Mouse (Mus musculus): Measurements from ENCODE around the gene Ppfibp1. TPM values are rescaled to one million over a fixed set of nuclear protein-coding genes. Genes with fewer than 3 reads are reported as not detected.

Gene Ppfibp1
- total RNA-seq, 1 experiment = 39.9 TPM

DNA sequence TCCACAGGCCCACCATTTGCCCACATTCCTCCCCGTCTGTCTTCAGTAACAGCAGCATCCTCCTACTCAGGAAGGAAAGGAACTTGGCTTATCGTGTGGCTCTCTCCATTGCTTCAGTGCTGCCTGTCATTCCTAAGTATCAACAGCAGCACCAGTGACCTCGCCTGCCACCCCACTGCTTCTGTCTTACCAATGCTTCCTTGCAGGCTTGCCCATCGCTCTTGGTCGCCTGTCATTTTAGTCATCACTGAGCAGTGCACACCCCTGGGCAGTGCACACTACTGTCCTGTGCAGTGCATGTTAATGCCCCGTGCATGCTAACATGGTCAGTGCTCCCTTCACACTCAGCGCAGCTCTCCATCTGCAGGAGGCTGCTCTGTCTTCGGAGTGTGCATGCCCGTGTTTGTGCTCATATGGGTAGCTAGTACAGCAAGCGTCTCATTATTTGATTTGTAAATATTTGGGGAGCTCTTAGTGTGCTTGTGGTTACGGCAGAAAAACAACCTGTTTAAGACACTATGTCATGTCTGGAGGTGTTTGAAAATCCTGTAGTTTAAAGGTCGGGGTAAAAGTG, 78.2 kb downstream of the Ppfibp1 start:
- in situ Hi-C loops (cut with MboI; ENCODE audit: low sequenced_read_pairs in 2 of 2, unreplicated experiment in 2 of 2) = no loop called here
- no peak for TF ChIP-seq MAFK (IDR thresholded peaks at IDR 0.05; ENCODE audit: insufficient read depth, low read depth, low read length)
- no peak for TF ChIP-seq CHD2 (IDR thresholded peaks at IDR 0.05; ENCODE audit: low read depth, low read length)
- TF ChIP-seq ZC3H11A (IDR thresholded peaks at IDR 0.05; ENCODE audit: borderline replicate concordance, low read depth, low read length) = no peak
- TF ChIP-seq HCFC1 (IDR thresholded peaks at IDR 0.05; ENCODE audit: borderline replicate concordance, insufficient read depth, low read length) = no peak
- no peak for TF ChIP-seq ZNF384 (IDR thresholded peaks at IDR 0.05; ENCODE audit: low read depth, low read length)
- H3K9ac ChIP-seq (ENCODE audit: insufficient read depth, low read depth, low read length, poor library complexity, severe bottlenecking) = no peak overlapping the region
- no peaks in the 10 kb centered on the region for H3K36me3 ChIP-seq (ENCODE audit: control insufficient read depth, insufficient read depth, low read length, poor library complexity, severe bottlenecking)
- H3K27ac ChIP-seq (ENCODE audit: insufficient read depth, low read depth, low read length, poor library complexity, severe bottlenecking) = no peak overlapping the region
- H3K4me1 ChIP-seq (ENCODE audit: control insufficient read depth in 2 of 2, insufficient read depth in 2 of 2, low read length in 2 of 2, poor library complexity in 1 of 2) = peaks cover 0 to 7% of the 10 kb centered on the region in 2 experiments; a peak in 1 of 4 replicates
- H3K4me3 ChIP-seq (ENCODE audit: insufficient read depth in 1 of 2, low read depth in 1 of 2, low read length in 2 of 2, poor library complexity in 1 of 2, severe bottlenecking in 1 of 2) = no peak overlapping the region
- no peak for DNase-seq (ENCODE audit: low read depth, low spot score)
- no peaks in the 10 kb centered on the region for H3K9me3 ChIP-seq (ENCODE audit: control insufficient read depth, insufficient read depth, low read depth, low read length)

DNA sequence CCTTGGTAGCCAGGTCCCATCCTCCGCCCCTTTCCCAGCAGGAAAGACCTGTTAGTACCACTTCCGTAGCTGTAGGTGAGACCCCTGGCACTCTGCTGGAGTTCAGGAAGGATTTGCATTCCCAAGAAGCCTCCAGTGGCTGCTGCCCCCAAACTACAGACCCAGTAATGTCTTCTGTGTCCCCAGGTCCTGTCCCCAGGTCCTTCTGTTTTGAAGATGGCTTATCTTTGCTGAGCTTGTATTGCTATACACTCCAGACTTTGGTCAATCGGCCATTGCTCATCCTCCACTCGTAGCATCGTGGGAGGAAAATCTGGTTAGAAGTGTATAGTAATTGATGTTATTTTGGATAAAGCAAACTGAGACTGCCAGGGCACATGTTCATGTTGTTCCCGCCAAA, 79.5 kb downstream of the Ppfibp1 start:
- in situ Hi-C loops (cut with MboI; ENCODE audit: low sequenced_read_pairs in 2 of 2, unreplicated experiment in 2 of 2) = no loop called here
- Histone ChIP-seq H3K4me1 (ENCODE audit: control insufficient read depth in 2 of 2, insufficient read depth in 2 of 2, low read length in 2 of 2, poor library complexity in 1 of 2) (peaks cover 0 to 7% of the 10 kb centered on the region in 2 experiments; a peak in 1 of 4 replicates), H3K4me3 (ENCODE audit: insufficient read depth in 1 of 2, low read depth in 1 of 2, low read length in 2 of 2, poor library complexity in 1 of 2, severe bottlenecking in 1 of 2) (no peak overlapping the region), H3K27ac (ENCODE audit: insufficient read depth, low read depth, low read length, poor library complexity, severe bottlenecking) (no peak overlapping the region), H3K9me3 (ENCODE audit: control insufficient read depth, insufficient read depth, low read depth, low read length) (no peaks in the 10 kb centered on the region), H3K9ac (ENCODE audit: insufficient read depth, low read depth, low read length, poor library complexity, severe bottlenecking) (no peak overlapping the region), H3K36me3 (ENCODE audit: control insufficient read depth, insufficient read depth, low read length, poor library complexity, severe bottlenecking) (no peaks in the 10 kb centered on the region)
- DNase-seq (ENCODE audit: low read depth, low spot score) = no peak
- TF ChIP-seq ZC3H11A (IDR thresholded peaks at IDR 0.05; ENCODE audit: borderline replicate concordance, low read depth, low read length) (no peak), MAFK (IDR thresholded peaks at IDR 0.05; ENCODE audit: insufficient read depth, low read depth, low read length) (no peak), ZNF384 (IDR thresholded peaks at IDR 0.05; ENCODE audit: low read depth, low read length) (no peak), CHD2 (IDR thresholded peaks at IDR 0.05; ENCODE audit: low read depth, low read length) (no peak), HCFC1 (IDR thresholded peaks at IDR 0.05; ENCODE audit: borderline replicate concordance, insufficient read depth, low read length) (no peak)

DNA sequence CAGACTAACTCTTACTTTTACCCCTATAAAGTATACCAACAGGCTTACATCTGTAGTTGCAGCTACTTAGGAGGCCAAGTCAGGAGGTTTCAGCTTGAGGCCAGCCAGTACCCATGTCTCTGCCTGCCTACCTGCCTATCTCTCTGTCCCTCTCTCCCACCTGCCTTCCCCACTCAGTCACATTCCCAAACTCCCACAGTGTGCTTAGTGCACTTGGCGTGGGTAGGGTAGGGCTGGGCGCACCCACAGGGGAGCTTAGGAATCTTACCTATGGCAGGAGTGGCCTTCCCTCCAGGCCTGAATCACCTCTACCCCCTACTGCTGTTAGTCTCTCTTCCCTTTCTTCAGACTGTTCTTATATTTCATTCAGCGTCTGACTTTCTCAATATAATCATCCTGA, 82.5 kb downstream of the Ppfibp1 start:
- Histone ChIP-seq H3K4me3 (ENCODE audit: insufficient read depth in 1 of 2, low read depth in 1 of 2, low read length in 2 of 2, poor library complexity in 1 of 2, severe bottlenecking in 1 of 2) (no peak overlapping the region), H3K27ac (ENCODE audit: insufficient read depth, low read depth, low read length, poor library complexity, severe bottlenecking) (no peak overlapping the region), H3K36me3 (ENCODE audit: control insufficient read depth, insufficient read depth, low read length, poor library complexity, severe bottlenecking) (no peaks in the 10 kb centered on the region), H3K9me3 (ENCODE audit: control insufficient read depth, insufficient read depth, low read depth, low read length) (no peaks in the 10 kb centered on the region), H3K9ac (ENCODE audit: insufficient read depth, low read depth, low read length, poor library complexity, severe bottlenecking) (no peak overlapping the region), H3K4me1 (ENCODE audit: control insufficient read depth in 2 of 2, insufficient read depth in 2 of 2, low read length in 2 of 2, poor library complexity in 1 of 2) (peaks cover 0 to 4% of the 10 kb centered on the region in 2 experiments; a peak in 1 of 4 replicates)
- DNase-seq (ENCODE audit: low read depth, low spot score) = no peak
- TF ChIP-seq ZC3H11A (IDR thresholded peaks at IDR 0.05; ENCODE audit: borderline replicate concordance, low read depth, low read length) = no peak
- no peak for TF ChIP-seq ZNF384 (IDR thresholded peaks at IDR 0.05; ENCODE audit: low read depth, low read length)
- no peak for TF ChIP-seq CHD2 (IDR thresholded peaks at IDR 0.05; ENCODE audit: low read depth, low read length)
- TF ChIP-seq MAFK (IDR thresholded peaks at IDR 0.05; ENCODE audit: insufficient read depth, low read depth, low read length) = no peak
- TF ChIP-seq HCFC1 (IDR thresholded peaks at IDR 0.05; ENCODE audit: borderline replicate concordance, insufficient read depth, low read length) = no peak
- in situ Hi-C loops (cut with MboI; ENCODE audit: low sequenced_read_pairs in 2 of 2, unreplicated experiment in 2 of 2) = no loop called here

DNA sequence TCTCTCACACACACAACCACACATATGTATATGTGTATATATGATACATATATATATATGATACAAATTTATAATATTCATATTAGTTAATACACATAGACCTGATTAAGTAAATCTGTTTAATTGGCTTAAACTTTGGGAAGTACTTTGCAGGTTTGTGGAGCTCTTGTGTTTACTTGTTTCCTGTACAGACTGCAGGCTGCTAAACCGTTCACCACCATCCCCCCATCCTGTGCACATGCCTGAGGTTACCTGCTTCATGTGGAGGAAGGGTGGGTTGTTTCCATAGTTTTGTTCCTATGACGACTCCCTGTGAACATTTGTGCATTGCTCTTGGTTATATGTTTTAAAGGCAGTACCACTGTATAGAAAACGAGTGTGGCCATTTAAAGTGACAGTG, 83.1 kb downstream of the Ppfibp1 start:
- no peak for DNase-seq (ENCODE audit: low read depth, low spot score)
- peaks cover 0 to 2% of the 10 kb centered on the region in 2 experiments; a peak in 1 of 4 replicates for H3K4me1 ChIP-seq (ENCODE audit: control insufficient read depth in 2 of 2, insufficient read depth in 2 of 2, low read length in 2 of 2, poor library complexity in 1 of 2)
- no peak overlapping the region for H3K9ac ChIP-seq (ENCODE audit: insufficient read depth, low read depth, low read length, poor library complexity, severe bottlenecking)
- H3K9me3 ChIP-seq (ENCODE audit: control insufficient read depth, insufficient read depth, low read depth, low read length) = no peaks in the 10 kb centered on the region
- in situ Hi-C loops (cut with MboI; ENCODE audit: low sequenced_read_pairs in 2 of 2, unreplicated experiment in 2 of 2) = no loop called here
- no peak for TF ChIP-seq ZC3H11A (IDR thresholded peaks at IDR 0.05; ENCODE audit: borderline replicate concordance, low read depth, low read length)
- no peak for TF ChIP-seq HCFC1 (IDR thresholded peaks at IDR 0.05; ENCODE audit: borderline replicate concordance, insufficient read depth, low read length)
- TF ChIP-seq ZNF384 (IDR thresholded peaks at IDR 0.05; ENCODE audit: low read depth, low read length) = no peak
- no peak for TF ChIP-seq CHD2 (IDR thresholded peaks at IDR 0.05; ENCODE audit: low read depth, low read length)
- no peak for TF ChIP-seq MAFK (IDR thresholded peaks at IDR 0.05; ENCODE audit: insufficient read depth, low read depth, low read length)
- no peak overlapping the region for H3K27ac ChIP-seq (ENCODE audit: insufficient read depth, low read depth, low read length, poor library complexity, severe bottlenecking)
- no peak overlapping the region for H3K4me3 ChIP-seq (ENCODE audit: insufficient read depth in 1 of 2, low read depth in 1 of 2, low read length in 2 of 2, poor library complexity in 1 of 2, severe bottlenecking in 1 of 2)
- H3K36me3 ChIP-seq (ENCODE audit: control insufficient read depth, insufficient read depth, low read length, poor library complexity, severe bottlenecking) = no peaks in the 10 kb centered on the region; the same call in 1 of the 2 replicates

Measured in ES-E14 (cell line).